Mouse (Mus musculus) left cerebral cortex, adult 18-20 months (tissue): ENCODE measurements around the gene Psmd11. TPM values are rescaled to one million over a fixed set of nuclear protein-coding genes. Genes with fewer than 3 reads are reported as not detected.
"Not testable (repeated sequence)": the region's sequence is repeated elsewhere in the genome, so short reads cannot be mapped to it uniquely, and the experiment has no call there.

Experiments
- DNase-seq, 2 experiments: peaks; one replicate each; pipeline ENCODE4 v3.0.0; 2021 to 2022; ENCODE audit warnings: low spot score in 2 of 2, mixed read lengths in 1 of 2
- long read RNA-seq, 2 experiments: library from polyadenylated mRNA; stranded (forward); transcript quantifications; one replicate each; pipeline ENCODE4 v2.0.0; 2021
- total RNA-seq, 2 experiments: library from RNA; stranded (reverse); gene quantifications; 2 replicates each; pipeline ENCODE4 v1.2.3; 2021

The Psmd11 gene
- 100 to 1,000 TPM in 1 of 2 experiments, 10 to 100 TPM in 1; 96.3 to 109 TPM for total RNA-seq
- long read RNA-seq, experiment 1, transcript Psmd11-201 (14 exons, 2,848 nt) = major isoform, 54 of 71 reads
- long read RNA-seq, experiment 1, transcript Psmd11-214 (13 exons, 1,626 nt) = minor isoform, 11 of 71 reads
- long read RNA-seq, experiment 1, partial matches to known transcripts = 3 of 71 reads
- long read RNA-seq, experiment 1, other reads (novel, unspliced or antisense) = 2 of 71 reads
- long read RNA-seq, experiment 2, transcript Psmd11-201 (14 exons, 2,848 nt) = major isoform, 35 of 43 reads
- long read RNA-seq, experiment 2, partial matches to known transcripts = 1 of 43 reads
- long read RNA-seq, experiment 2, other reads (novel, unspliced or antisense) = 3 of 43 reads

GRCm38 (mm10) chr11:80428381-80429008, at the start of gene Psmd11:
TSS of gene Psmd11 (plus strand) at chr11:80428615.
- peak; percentile 96 to 97 for DNase-seq

GRCm38 (mm10) chr11:80379184-80379583, 49.2 kb upstream of the Psmd11 start:
- DNase-seq = not testable (repeated sequence)

GRCm38 (mm10) chr11:80382626-80383018, 45.8 kb upstream of the Psmd11 start:
- peak in 1 of 2 experiments; percentile 35 for DNase-seq

- peak; percentile 98 to 99 for DNase-seq
These were observed 45.3 kb upstream of the Psmd11 start, which contains the start of gene Zfp207 for GRCm38 (mm10) chr11:80383019-80383625. TSS of gene Zfp207 (plus strand) at chr11:80383279.

GRCm38 (mm10) chr11:80383626-80384046, 44.8 kb upstream of the Psmd11 start:
- no peak for DNase-seq

GRCm38 (mm10) chr11:80384461-80384860, 44.0 kb upstream of the Psmd11 start:
- no peak for DNase-seq

GRCm38 (mm10) chr11:80385055-80385454, 43.4 kb upstream of the Psmd11 start:
- no peak for DNase-seq

- DNase-seq = no peak
These were observed 41.6 kb upstream of the Psmd11 start for GRCm38 (mm10) chr11:80386790-80387189.

- no peak for DNase-seq
These were observed 38.5 kb upstream of the Psmd11 start for GRCm38 (mm10) chr11:80389885-80390284.

GRCm38 (mm10) chr11:80391407-80392120, 36.9 kb upstream of the Psmd11 start:
- no peak for DNase-seq

- DNase-seq = no peak
These were observed 32.5 kb upstream of the Psmd11 start for GRCm38 (mm10) chr11:80395930-80396329.

GRCm38 (mm10) chr11:80396617-80397016, 31.8 kb upstream of the Psmd11 start:
- DNase-seq = no peak

GRCm38 (mm10) chr11:80407878-80408277, 20.5 kb upstream of the Psmd11 start:
- DNase-seq = not testable (repeated sequence)

GRCm38 (mm10) chr11:80410377-80410776, 18.0 kb upstream of the Psmd11 start:
- no peak for DNase-seq

GRCm38 (mm10) chr11:80417085-80417484, 11.3 kb upstream of the Psmd11 start:
- no peak for DNase-seq

GRCm38 (mm10) chr11:80419743-80420142, 8.7 kb upstream of the Psmd11 start:
- DNase-seq = no peak

- no peak for DNase-seq
These were observed 8.0 kb upstream of the Psmd11 start for GRCm38 (mm10) chr11:80420202-80420984.

GRCm38 (mm10) chr11:80421421-80422047, 6.9 kb upstream of the Psmd11 start:
- DNase-seq = no peak

- no peak for DNase-seq
These were observed 3.7 kb upstream of the Psmd11 start for GRCm38 (mm10) chr11:80424691-80425090.

GRCm38 (mm10) chr11:80425247-80425778, 3.1 kb upstream of the Psmd11 start:
- no peak for DNase-seq
